Mouse (Mus musculus) hindbrain, embryonic 12.5 days (tissue): ENCODE results near the gene Dcaf6. TPM values are rescaled to one million over a fixed set of nuclear protein-coding genes. Genes with fewer than 3 reads are reported as not detected.
A peak's percentile ranks its signal among the peaks of the same experiment; 100 is the strongest.

Source experiments
- ATAC-seq: fragments of 200-750 bp; cut with Nextera tagmentation; 2 replicates; pipeline ENCODE4 v1.8.0; 2017; ENCODE audit warnings: moderate TSS enrichment; ENCODE audit not compliant: low FRiP score
- H3K27ac ChIP-seq: fragments of 300-500 bp; sonication (generic); 2 replicates; pipeline ENCODE4 v1.5.1; 2016; ENCODE audit warnings: mild to moderate bottlenecking
- H3K27me3 ChIP-seq: fragments of 300-500 bp; sonication (generic); 2 replicates; pipeline ENCODE4 v1.6.1; 2016; ENCODE audit warnings: mild to moderate bottlenecking
- H3K36me3 ChIP-seq: fragments of 300-500 bp; sonication (generic); 2 replicates; pipeline ENCODE4 v1.6.1; 2016; ENCODE audit warnings: mild to moderate bottlenecking
- H3K4me1 ChIP-seq: fragments of 300-500 bp; sonication (generic); 2 replicates; pipeline ENCODE4 v1.6.1; 2016
- H3K4me2 ChIP-seq: fragments of 300-500 bp; sonication (generic); replicated peaks from 2 replicates; pipeline ENCODE4 v1.6.1; 2016; ENCODE audit warnings: mild to moderate bottlenecking
- H3K4me3 ChIP-seq: fragments of 300-500 bp; sonication (generic); 2 replicates; pipeline ENCODE4 v1.5.1; 2016; ENCODE audit warnings: mild to moderate bottlenecking
- H3K9ac ChIP-seq: fragments of 300-500 bp; sonication (generic); 2 replicates; pipeline ENCODE4 v1.6.1; 2016; ENCODE audit warnings: mild to moderate bottlenecking, moderate library complexity
- H3K9me3 ChIP-seq: fragments of 300-500 bp; sonication (generic); replicated peaks from 2 replicates; pipeline ENCODE4 v1.6.1; 2016; ENCODE audit warnings: mild to moderate bottlenecking
- WGBS: fragments of 180-500 bp; shearing (Covaris S2); methylation state at CpG from one replicate; pipeline ENCODE4 v1.1.7; 2016; 5-methylcytosine and 5-hydroxymethylcytosine counted together
- polyA plus RNA-seq: library from polyadenylated mRNA; unstranded; fragments of >200 nt; fragmentation: Nextera tagmentation; extraction: Ambion mirVana; gene quantifications from 2 replicates; pipeline ENCODE4 v1.2.1, GENCODE M21; 2016

Dcaf6 gene
- polyA plus RNA-seq, 1 experiment from 2014 or later, result 12.9 TPM

- Histone ChIP-seq H3K4me3 (peak overlapping the region; percentile 66), H3K4me2 (peak overlapping the region; percentile 74), H3K36me3 (no peaks in the 10 kb centered on the region), H3K27ac (peak overlapping the region; percentile 95; the same call in 1 of the 2 replicates), H3K27me3 (no peaks in the 10 kb centered on the region), H3K4me1 (peaks cover 39% of the 10 kb centered on the region), H3K9me3 (no peaks in the 10 kb centered on the region), H3K9ac (peak overlapping the region; percentile 86)
- WGBS, result 50% methylated on average over 10 of the region's 10 CpGs
- ATAC-seq, result no peak
These were observed 179.5 kb downstream of the Dcaf6 start for GRCm38 (mm10) chr1:165280741-165281140.

Other genes starting within 250 kb of the Dcaf6 start
- gene Tiprl, start 223.5 kb downstream of the Dcaf6 start, polyA plus RNA-seq, result 110 and 116 TPM in 2 replicates
- gene Gpr161, start 164.7 kb downstream of the Dcaf6 start, polyA plus RNA-seq, result 3.0 and 3.6 TPM in 2 replicates
- gene Mpc2, start 162 bp upstream of the Dcaf6 start, polyA plus RNA-seq, result 145 and 146 TPM in 2 replicates
- gene Adcy10, start 24.7 kb upstream of the Dcaf6 start, polyA plus RNA-seq, result 0.09 and 0.12 TPM in 2 replicates
- gene Mpzl1, start 174.1 kb upstream of the Dcaf6 start, polyA plus RNA-seq, result 140 and 148 TPM in 2 replicates
- gene Rcsd1, start 249.3 kb upstream of the Dcaf6 start, polyA plus RNA-seq, result 16.8 and 18.4 TPM in 2 replicates